Mouse (Mus musculus) bone marrow, adult 2 months (tissue): ENCODE results near the gene B230219D22Rik.

Source experiments
- CTCF ChIP-seq: fragments of 200-500 bp; IDR thresholded peaks from 2 replicates; pipeline ENCODE4 v1.5.1; 2011; ENCODE audit warnings: low read length, control low read depth; ENCODE audit not compliant: control insufficient read depth, insufficient read depth
- POLR2A ChIP-seq: fragments of 200-500 bp; IDR thresholded peaks from 2 replicates; pipeline ENCODE4 v1.6.1; 2011; ENCODE audit warnings: low read depth, mild to moderate bottlenecking, control low read depth, low read length, borderline replicate concordance; ENCODE audit not compliant: control insufficient read depth

GRCm38 (mm10) chr13:55742306-55742705, 49.4 kb downstream of the B230219D22Rik start:
- no peak for TF ChIP-seq CTCF
- no peak for TF ChIP-seq POLR2A
